Mouse (Mus musculus) monocyte, adult 2 months (primary cell): ENCODE data around the gene Cyp1b1.

Experiments used
- DNase-seq, 2 experiments: peaks; one replicate each; pipeline ENCODE4 v3.0.0; 2022; ENCODE audit warnings: low spot score in 2 of 2, low read depth in 1 of 2

The Cyp1b1 gene

GRCm38 (mm10) chr17:79653171-79653570, 61.7 kb downstream of the Cyp1b1 start:
- DNase-seq = no peak
